Mouse (Mus musculus) erythroblast, embryonic 14.5 days (primary cell): ENCODE data around the gene Vti1a. TPM values are rescaled to one million over a fixed set of nuclear protein-coding genes. Genes with fewer than 3 reads are reported as not detected.

Experiments used
- H3K27me3 ChIP-seq: 2 replicates; pipeline ENCODE4 v1.6.1; 2012; ENCODE audit warnings: inconsistent platforms; ENCODE audit not compliant: control insufficient read depth
- H3K36me3 ChIP-seq: 2 replicates; pipeline ENCODE4 v1.6.1; 2012; ENCODE audit warnings: mild to moderate bottlenecking, inconsistent platforms; ENCODE audit not compliant: control insufficient read depth
- H3K4me1 ChIP-seq: 2 replicates; pipeline ENCODE4 v1.6.1; 2012; ENCODE audit warnings: inconsistent platforms; ENCODE audit not compliant: control insufficient read depth
- H3K4me3 ChIP-seq: replicated peaks from 2 replicates; pipeline ENCODE3; 2012; ENCODE audit warnings: moderate library complexity, mild to moderate bottlenecking, inconsistent platforms
- H3K9me3 ChIP-seq: 2 replicates; pipeline ENCODE4 v1.6.1; 2012; ENCODE audit warnings: low read length, inconsistent platforms, mixed read lengths; ENCODE audit not compliant: control insufficient read depth
- GATA1 ChIP-seq: IDR thresholded peaks from 2 replicates; pipeline ENCODE4 v1.6.1; 2012; ENCODE audit warnings: low read length, inconsistent platforms, mixed read lengths
- TAL1 ChIP-seq: IDR thresholded peaks from 3 replicates; pipeline ENCODE4 v1.6.1; 2012; ENCODE audit warnings: low read length, inconsistent platforms, mixed read lengths
- polyA plus RNA-seq: library from polyadenylated mRNA; stranded (reverse); fragments of >175 nt; gene quantifications from 2 replicates; pipeline ENCODE4 v1.2.3, GENCODE M21; 2012

Vti1a gene
- polyA plus RNA-seq, 1 experiment = 1.0 TPM

- Histone ChIP-seq H3K4me1 (peaks cover 35% of the 10 kb centered on the region), H3K36me3 (peaks cover 14% of the 10 kb centered on the region)
- TF ChIP-seq TAL1 (no peak), GATA1 (no peak)
These were observed 244.1 kb downstream of the Vti1a start for GRCm38 (mm10) chr19:55560088-55560682.

GRCm38 (mm10) chr19:55561469-55561868 is 245.4 kb downstream of the Vti1a start:
- Histone ChIP-seq H3K36me3 (peaks cover 14% of the 10 kb centered on the region), H3K4me1 (peaks cover 36% of the 10 kb centered on the region), H3K4me3 (no peak overlapping the region), H3K27me3 (no peaks in the 10 kb centered on the region), H3K9me3 (no peaks in the 10 kb centered on the region)
- no peak for TF ChIP-seq TAL1
- TF ChIP-seq GATA1 = no peak

More at GRCm38 (mm10) chr19:55560088-55560682, 244.1 kb downstream of the Vti1a start:
- Histone ChIP-seq H3K9me3 (no peaks in the 10 kb centered on the region), H3K4me3 (no peak overlapping the region), H3K27me3 (no peaks in the 10 kb centered on the region)

GRCm38 (mm10) chr19:55562487-55563147 is 246.5 kb downstream of the Vti1a start:
- no peaks in the 10 kb centered on the region for H3K27me3 ChIP-seq
- H3K4me3 ChIP-seq = no peak overlapping the region

DNA sequence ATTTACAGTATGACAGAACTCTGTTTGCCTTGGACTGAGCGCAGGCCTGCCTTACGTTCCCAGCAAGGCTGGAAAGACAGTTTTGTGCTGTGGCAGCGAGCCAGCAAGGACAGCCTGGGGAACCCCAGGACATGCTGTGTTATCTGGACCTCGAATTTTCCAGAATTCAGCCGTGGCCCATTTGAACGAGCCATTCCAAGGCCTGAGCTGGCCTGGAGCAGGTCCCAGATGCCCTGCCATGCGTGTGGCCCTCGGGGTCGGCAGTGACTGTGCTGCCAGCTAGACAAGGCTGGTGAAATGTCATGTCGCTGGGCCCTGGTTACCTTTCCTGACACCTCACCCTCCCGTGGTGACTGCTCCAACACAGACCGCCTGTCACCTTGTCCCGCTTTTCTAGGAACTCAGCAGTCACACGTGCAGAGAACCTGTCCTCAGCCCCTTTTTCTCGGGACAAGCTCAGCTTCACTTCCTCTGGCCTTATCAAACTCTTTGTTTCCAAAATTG is 247.1 kb downstream of the Vti1a start:
- Histone ChIP-seq H3K36me3 (peaks cover 14% of the 10 kb centered on the region), H3K27me3 (no peaks in the 10 kb centered on the region), H3K4me1 (peaks cover 35% of the 10 kb centered on the region), H3K4me3 (no peak overlapping the region), H3K9me3 (no peaks in the 10 kb centered on the region)
- no peak for TF ChIP-seq GATA1
- no peak for TF ChIP-seq TAL1

More at GRCm38 (mm10) chr19:55562487-55563147, 246.5 kb downstream of the Vti1a start:
- TF ChIP-seq TAL1 (no peak), GATA1 (no peak)
- peaks cover 14% of the 10 kb centered on the region for H3K36me3 ChIP-seq
- H3K4me1 ChIP-seq = peaks cover 35% of the 10 kb centered on the region
- H3K9me3 ChIP-seq = no peaks in the 10 kb centered on the region

DNA sequence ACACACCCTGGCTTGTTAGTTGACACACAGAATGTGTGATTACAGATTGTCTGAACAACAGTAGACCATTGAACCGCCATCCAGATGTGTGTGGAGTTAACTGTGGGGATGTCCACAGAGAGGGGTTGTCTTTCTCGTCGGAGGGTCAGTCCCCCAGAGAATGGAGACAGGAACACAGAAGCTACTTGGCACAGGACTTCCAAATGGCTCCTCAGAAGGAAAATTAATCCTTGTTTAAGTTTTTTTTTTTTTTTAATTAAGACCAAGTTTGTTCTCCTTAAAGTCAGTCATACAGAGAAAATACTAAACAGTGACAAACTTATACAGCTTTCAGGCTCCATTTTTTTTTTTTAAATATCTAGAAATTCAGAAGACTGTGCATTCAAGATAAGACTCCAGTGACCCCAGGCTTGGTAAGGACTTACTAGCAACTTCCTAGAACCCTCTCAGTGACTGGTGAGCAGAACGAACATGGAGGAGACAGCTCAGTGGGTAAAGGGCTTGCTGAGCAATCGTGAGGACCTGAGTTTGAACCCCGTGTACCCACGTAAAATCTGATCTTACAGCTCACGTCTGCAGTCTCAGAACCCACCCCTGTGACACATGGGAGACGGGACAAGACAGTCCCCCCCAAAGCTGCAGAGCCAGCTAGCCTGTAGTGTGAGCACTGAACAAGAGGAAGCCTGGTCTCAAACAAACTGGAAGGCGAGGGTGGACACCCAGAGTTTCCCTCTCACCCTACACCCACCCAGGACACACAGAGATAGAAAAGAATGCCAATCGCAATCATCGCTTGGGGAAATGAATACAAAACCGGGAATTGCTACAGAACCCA is 248.2 kb downstream of the Vti1a start:
- TF ChIP-seq TAL1 = no peak
- TF ChIP-seq GATA1 = no peak
- H3K4me3 ChIP-seq = no peak overlapping the region
- H3K27me3 ChIP-seq = no peaks in the 10 kb centered on the region
- H3K4me1 ChIP-seq = peaks cover 39% of the 10 kb centered on the region
- peaks cover 15% of the 10 kb centered on the region for H3K36me3 ChIP-seq
- H3K9me3 ChIP-seq = no peaks in the 10 kb centered on the region

DNA sequence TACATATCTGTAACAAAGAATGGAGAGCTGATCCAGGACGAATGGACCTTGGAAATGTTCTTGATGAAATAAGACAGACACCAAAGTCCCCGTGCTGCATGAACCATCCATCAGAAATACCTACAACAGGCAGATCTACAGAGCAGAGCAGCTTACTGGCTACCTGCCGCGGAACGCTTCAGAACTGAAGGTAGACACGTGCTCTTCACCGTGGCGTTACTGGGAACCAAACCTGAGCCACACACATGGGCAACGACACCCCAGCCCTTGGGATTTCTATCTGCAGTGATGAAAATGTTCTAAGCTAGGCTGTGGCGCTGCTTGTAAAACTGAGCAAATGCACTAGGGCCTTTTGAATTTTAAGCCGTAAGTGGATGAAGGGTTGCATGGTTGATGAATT is 249.0 kb downstream of the Vti1a start:
- Histone ChIP-seq H3K27me3 (no peaks in the 10 kb centered on the region), H3K36me3 (peaks cover 13% of the 10 kb centered on the region), H3K4me1 (peaks cover 39% of the 10 kb centered on the region), H3K9me3 (no peaks in the 10 kb centered on the region), H3K4me3 (no peak overlapping the region)
- no peak for TF ChIP-seq GATA1
- TF ChIP-seq TAL1 = no peak

- no peak overlapping the region for H3K4me3 ChIP-seq
- peaks cover 39% of the 10 kb centered on the region for H3K4me1 ChIP-seq
These were observed 249.7 kb downstream of the Vti1a start for GRCm38 (mm10) chr19:55565523-55566369.

DNA sequence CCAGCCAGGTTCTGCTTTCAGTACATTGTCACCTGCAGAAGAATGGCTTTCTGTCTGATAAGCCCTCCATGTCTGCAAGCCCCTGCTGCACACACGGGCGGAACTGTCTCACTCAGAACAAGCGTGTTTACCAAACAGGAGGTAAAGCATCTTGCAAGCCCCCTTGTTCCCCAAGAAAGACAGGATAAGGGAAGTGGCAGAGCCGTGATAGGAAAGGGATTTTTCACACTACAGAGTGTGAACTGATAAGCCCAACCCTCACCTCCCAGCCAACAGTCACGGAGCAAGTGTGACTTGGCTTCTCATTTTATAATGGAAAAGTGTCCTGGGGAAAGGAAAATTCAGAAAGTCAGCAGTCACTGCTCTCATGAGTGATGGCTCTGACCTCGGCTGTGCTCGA is 253.0 kb downstream of the Vti1a start:
- TF ChIP-seq TAL1 = no peak
- TF ChIP-seq GATA1 = no peak
- Histone ChIP-seq H3K4me1 (peaks cover 22% of the 10 kb centered on the region), H3K4me3 (no peak overlapping the region), H3K27me3 (no peaks in the 10 kb centered on the region), H3K36me3 (peaks cover 7% of the 10 kb centered on the region), H3K9me3 (no peaks in the 10 kb centered on the region)

More at GRCm38 (mm10) chr19:55565523-55566369, 249.7 kb downstream of the Vti1a start:
- no peaks in the 10 kb centered on the region for H3K27me3 ChIP-seq
- H3K36me3 ChIP-seq = peaks cover 14% of the 10 kb centered on the region
- TF ChIP-seq GATA1 (no peak), TAL1 (no peak)
- H3K9me3 ChIP-seq = no peaks in the 10 kb centered on the region

GRCm38 (mm10) chr19:55569894-55570293 is 253.8 kb downstream of the Vti1a start:
- H3K36me3 ChIP-seq = peaks cover 7% of the 10 kb centered on the region

More at GRCm38 (mm10) chr19:55569894-55570293, 253.8 kb downstream of the Vti1a start:
- Histone ChIP-seq H3K9me3 (no peaks in the 10 kb centered on the region), H3K4me3 (no peak overlapping the region), H3K27me3 (no peaks in the 10 kb centered on the region), H3K4me1 (peaks cover 15% of the 10 kb centered on the region)
- no peak for TF ChIP-seq TAL1
- no peak for TF ChIP-seq GATA1
